Mouse (Mus musculus): ENCODE data around the gene Ube2i. TPM values are rescaled to one million over a fixed set of nuclear protein-coding genes. Genes with fewer than 3 reads are reported as not detected.
A peak's percentile ranks its signal among the peaks of the same experiment; 100 is the strongest.
"Not testable (repeated sequence)": the region's sequence is repeated elsewhere in the genome, so short reads cannot be mapped to it uniquely, and the experiment has no call there.

The Ube2i gene
- total RNA-seq, 2 experiments from 2014 or later, result 166 to 173 TPM

DNA sequence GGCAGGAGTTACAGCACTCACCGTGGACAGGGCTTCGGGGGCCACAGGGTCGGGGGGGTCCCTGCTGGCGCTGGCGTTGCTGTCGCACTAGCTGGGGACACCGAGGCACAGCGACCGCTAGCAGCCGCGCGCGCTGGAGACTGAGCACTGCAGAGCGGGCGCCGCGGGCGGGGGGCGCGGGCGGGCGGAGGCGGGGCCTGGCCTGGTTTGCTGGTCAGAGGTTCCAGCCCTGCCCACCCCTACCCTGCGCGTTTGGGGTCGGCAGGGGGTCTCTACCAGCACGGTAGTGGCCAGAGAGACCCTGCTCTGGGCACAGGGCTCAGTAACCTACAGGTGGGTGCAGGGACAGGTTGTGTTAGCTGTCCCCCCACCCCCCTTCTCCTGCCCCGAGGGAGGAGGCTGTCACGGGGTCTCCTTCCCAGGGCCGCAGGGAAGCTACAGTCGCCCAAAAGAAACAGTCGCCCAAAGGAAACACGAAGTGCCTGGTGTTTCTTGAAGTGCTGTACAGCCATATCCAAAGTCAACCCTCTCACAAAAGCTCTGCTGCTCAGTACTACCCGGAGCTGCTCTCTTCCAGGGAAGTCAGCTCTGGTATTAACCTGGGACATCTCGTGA is 18.2 kb downstream of the Ube2i start, which contains the start of gene Baiap3:
Gene Baiap3, minus strand, starts transcription at position 225 of the 615 bp plus-strand sequence.
- DNase-seq, result no peak
- intact Hi-C loops (cut with DNase I), result no loop called here

- intact Hi-C loops (cut with DNase I), result no loop called here
These were observed 19.3 kb downstream of the Ube2i start for GRCm38 (mm10) chr17:25255110-25255509.

DNA sequence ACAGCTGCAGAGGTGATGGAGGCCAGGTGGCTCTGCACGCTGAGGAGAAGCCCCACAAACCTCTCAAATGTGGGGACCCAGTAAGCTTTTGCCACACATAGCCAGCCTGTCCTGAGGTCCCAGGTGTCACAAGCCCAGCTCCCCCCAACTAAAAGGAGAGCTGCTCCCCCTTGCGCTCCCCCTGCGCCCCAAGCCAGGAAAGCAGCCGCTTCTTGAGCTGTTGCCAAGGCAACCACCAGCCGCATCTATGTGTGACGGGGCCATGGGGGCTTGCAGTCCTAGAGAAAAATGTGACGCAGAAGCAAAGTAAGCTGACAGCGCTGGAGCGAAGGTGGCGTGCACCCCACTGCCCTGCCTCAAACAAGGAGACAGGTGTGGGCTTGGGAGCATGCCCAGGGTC is 20.7 kb downstream of the Ube2i start:
- intact Hi-C loops (cut with DNase I), result no loop called here
- no peak for DNase-seq

More at GRCm38 (mm10) chr17:25255110-25255509, 19.3 kb downstream of the Ube2i start:
- no peak for DNase-seq

DNA sequence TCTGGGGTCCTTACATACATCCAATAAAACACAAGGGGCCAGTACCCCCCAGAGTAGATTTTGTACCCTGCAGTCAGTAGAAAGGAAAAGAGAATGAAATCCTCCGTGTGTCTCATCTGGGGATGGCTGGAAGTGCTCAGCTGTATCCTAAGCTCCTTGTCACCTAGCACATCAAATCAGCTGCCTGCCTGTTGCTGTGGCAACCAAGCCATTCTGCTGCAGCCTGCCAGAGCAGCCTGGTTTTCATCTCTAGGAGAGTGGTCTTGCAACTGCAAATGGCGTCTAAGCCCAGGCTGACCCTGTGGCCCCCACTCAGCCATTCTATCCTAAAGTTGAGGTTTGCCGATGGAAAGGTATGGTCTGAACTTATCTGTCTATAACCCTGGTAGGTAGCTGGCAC is 21.8 kb downstream of the Ube2i start:
- DNase-seq, result no peak
- intact Hi-C loops (cut with DNase I), result no loop called here

- intact Hi-C loops (cut with DNase I), result no loop called here
- no peak for DNase-seq
These were observed 24.1 kb downstream of the Ube2i start for GRCm38 (mm10) chr17:25250181-25250835.

DNA sequence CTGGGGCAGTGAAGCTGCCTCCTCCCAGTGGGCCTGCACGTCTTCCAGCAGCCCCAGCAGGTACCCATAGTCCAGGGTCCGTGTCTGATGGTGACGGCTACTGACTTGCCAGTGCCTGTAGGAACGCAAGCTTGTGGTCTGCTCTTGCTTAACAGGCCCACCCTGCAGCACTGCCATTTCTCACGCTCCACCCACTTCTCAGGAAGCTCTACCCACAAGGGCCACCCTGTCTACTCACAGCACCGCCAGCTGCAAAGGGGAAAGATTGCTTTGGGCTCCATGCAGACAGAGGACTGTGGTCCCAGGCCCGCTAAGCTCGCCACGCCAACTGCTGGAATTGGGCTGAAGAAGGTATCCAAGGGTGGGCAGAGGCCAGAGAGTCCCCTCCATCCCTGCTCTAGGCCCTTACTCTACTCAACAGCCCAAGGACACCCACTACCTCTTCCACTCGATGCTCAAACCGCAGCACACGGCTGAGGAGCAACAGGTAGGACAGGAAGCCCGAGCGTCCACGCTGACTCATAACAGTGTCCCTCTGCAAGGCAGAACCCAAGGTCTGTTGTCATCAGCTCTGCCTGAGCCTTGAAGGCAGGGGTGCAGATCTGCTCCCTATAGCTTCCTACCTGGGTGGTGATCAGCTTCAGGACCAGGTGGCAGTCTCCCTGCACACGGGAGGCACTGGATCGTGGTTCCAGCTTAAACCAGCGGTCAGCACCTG is 26.2 kb downstream of the Ube2i start:
- intact Hi-C loops (cut with DNase I), result no loop called here
- DNase-seq, result no peak

- intact Hi-C loops (cut with DNase I), result no loop called here
- DNase-seq, result no peak
These were observed 30.2 kb downstream of the Ube2i start for GRCm38 (mm10) chr17:25244239-25244638.

GRCm38 (mm10) chr17:25243131-25243780 is 31.2 kb downstream of the Ube2i start:
- no peak for DNase-seq
- intact Hi-C loops (cut with DNase I), result no loop called here

GRCm38 (mm10) chr17:25239695-25240636 is 34.5 kb downstream of the Ube2i start, which contains the start of the genes Gnptg and Tsr3:
Gene Gnptg (minus strand): TSS chr17:25240124.
Gene Tsr3 (plus strand): TSS chr17:25240170.
- intact Hi-C loops (cut with DNase I), result no loop called here

DNA sequence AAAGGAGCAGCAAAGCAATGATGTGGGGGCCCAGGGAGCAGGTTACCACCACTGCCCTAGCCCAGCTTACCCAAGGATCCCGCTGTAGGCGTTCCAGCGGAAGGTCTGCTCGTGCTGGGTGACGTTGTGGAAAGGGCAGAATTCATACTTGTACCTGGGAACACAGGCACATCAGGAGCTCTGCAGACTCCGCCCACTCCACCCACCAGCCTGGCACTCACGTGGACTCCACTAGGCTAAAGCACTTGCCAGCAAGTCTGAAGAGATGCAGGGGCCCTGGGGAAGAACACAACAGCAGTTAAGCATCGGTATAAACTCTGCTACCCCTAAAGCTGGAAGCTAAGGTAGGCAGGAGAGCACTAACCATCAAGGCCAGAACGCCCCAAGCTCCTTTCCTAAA is 38.8 kb downstream of the Ube2i start:
- intact Hi-C loops (cut with DNase I), result no loop called here

More at GRCm38 (mm10) chr17:25239695-25240636, 34.5 kb downstream of the Ube2i start, which contains the start of the genes Gnptg and Tsr3:
- peak; percentile 86 to 89 for DNase-seq

DNA sequence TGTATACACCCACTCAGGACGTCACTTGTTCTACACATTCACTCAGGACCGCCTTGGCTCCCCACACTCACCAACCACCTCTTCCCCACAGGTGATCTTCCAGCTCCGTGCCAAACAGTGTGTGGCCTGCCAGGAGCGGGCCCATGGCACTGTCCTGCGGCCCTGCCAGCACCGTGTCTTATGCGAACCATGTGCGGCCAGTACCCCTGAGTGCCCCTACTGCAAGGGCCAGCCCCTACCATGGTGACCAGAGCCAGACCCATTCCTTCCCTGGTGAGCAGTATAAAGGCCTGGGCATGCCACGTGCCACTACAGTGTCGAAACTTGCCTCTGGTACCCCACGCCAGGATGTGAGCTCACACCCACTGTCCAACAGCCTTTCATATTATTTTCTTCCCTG is 42.8 kb downstream of the Ube2i start:
- DNase-seq; intact Hi-C loops (cut with DNase I): not testable (repeated sequence)

More for the DNA sequence above, 38.8 kb downstream of the Ube2i start:
- DNase-seq, result no peak

DNA sequence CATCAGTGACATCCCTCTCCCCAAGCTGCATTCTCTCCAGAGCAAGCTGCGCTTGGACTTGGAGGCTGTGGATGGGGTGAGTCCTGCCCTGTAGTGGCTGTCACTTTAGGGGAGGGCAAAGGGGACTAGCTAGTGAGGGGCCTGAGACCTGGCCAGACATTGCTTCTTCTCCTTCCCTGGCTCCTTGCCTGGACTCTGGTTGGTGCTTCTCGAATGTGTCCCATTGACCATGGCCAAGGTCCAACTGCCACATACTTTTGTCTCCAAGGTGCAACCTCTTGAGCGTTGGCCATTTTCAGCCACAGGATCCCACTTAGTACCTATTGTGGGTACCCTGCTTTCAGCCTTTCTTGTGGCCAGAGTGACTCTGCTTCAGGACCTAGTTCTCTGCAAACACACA is 43.7 kb downstream of the Ube2i start:
- intact Hi-C loops (cut with DNase I), result no loop called here
- DNase-seq, result no peak

- DNase-seq; intact Hi-C loops (cut with DNase I): not testable (repeated sequence)
These were observed 44.3 kb downstream of the Ube2i start for GRCm38 (mm10) chr17:25230014-25230655.

GRCm38 (mm10) chr17:25227991-25228390 is 46.4 kb downstream of the Ube2i start:
- intact Hi-C loops (cut with DNase I), result no loop called here
- no peak for DNase-seq

- intact Hi-C loops (cut with DNase I), result no loop called here
- no peak for DNase-seq
These were observed 48.8 kb downstream of the Ube2i start for GRCm38 (mm10) chr17:25225659-25226058.

DNA sequence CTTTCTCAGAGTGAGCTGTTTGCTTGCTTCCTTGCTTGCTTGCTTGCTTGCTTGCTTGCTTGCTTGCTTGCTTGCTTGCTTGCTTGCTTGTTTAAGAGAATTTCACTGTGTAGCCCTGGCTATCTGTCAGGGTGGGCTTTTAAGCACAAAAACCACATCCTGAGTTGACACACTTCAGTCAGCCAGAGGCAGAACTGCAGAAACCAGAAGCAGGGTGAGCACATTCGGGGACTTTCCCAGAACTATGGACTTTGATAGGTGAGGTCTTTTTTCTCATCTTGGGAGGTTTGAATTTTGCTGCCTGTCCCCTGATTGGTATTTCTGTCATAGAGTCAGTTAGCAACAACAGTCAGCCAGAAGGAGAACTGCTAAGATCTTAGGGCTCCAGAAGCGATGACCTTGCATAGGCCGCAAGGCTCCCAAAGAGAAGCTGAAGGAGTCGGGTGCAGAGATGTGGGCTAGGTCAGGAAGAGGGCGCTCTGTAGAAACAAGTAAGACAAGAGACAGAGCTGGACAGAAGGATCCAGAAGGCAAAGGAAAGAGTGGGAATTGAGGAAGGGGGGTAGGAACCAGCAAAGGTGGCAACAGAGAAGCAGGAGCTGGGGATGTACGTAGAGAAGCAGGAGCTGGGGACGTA is 49.7 kb downstream of the Ube2i start:
- DNase-seq, result no peak
- intact Hi-C loops (cut with DNase I), result no loop called here

DNA sequence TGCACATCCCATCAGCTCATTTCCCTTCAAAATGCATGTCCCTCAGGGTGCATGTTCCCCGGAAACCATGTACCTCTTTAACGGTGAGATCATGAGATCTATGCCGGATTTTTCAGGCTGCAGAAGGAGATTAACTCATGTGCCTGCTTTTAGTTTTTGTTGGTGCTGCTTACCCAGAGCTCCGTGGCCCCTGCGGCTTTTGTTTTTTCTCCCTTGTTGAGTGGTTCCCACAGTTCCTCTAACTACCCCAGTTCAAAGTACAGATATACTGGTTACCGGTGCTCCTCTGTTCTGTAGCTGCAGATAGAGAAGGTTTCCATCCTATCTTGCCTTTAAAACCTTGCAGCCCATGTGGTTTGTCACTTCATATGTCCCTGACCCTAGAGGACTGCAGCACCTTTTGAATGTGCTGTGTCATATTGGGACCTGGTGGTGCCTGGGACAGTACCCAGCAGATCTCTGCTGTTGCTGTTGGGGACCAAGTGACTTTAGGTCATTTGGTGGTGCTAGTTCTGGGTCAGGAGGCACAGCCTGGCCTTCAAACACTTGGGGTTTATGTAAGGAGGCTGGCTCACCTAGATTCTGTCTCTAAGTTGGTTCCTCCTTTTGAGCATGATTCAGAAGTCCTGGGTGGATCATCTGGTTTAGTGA is 51.3 kb downstream of the Ube2i start:
- intact Hi-C loops (cut with DNase I), result no loop called here
- DNase-seq, result no peak

DNA sequence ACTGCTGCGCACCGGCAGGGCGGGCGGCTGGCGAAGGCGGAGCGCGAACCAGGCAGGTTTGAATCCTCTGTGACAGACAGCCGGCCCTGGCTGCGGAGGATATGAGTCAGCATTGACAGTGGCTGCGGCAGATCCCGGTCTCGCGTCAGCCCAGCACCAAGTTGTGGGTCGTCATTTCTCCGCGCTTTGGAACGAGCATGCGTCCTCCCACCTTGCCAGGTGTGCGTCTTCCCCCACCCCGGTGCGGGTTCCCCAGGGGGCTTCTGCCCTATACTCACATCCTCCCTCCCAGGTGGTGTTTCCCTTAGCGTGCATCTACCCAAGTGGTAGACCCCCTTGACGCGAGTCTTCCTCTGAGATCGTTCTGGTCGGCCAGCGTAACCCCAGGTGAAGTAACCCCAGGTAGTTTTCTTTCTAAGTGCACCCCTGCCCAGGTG is 51.9 kb downstream of the Ube2i start:
- DNase-seq; intact Hi-C loops (cut with DNase I): not testable (repeated sequence)
